Mouse (Mus musculus) activated CD4-positive, CD25-positive, alpha-beta regulatory T cell, adult 4 months (primary cell): Measurements from ENCODE around the gene Zmynd11. TPM values are rescaled to one million over a fixed set of nuclear protein-coding genes. Genes with fewer than 3 reads are reported as not detected.
"Not testable (repeated sequence)": the region's sequence is repeated elsewhere in the genome, so short reads cannot be mapped to it uniquely, and the experiment has no call there.

Experiments
- ATAC-seq: one replicate; pipeline ENCODE4 v1.8.0; 2017
- polyA plus RNA-seq, 2 experiments: library from polyadenylated mRNA; unstranded; fragments of 100-300 nt; shearing (Covaris generic); gene quantifications; one replicate each; pipeline ENCODE4 v1.2.1; 2017

Zmynd11 gene
- 10 to 100 TPM; 40.8 to 42.5 TPM for polyA plus RNA-seq

DNA sequence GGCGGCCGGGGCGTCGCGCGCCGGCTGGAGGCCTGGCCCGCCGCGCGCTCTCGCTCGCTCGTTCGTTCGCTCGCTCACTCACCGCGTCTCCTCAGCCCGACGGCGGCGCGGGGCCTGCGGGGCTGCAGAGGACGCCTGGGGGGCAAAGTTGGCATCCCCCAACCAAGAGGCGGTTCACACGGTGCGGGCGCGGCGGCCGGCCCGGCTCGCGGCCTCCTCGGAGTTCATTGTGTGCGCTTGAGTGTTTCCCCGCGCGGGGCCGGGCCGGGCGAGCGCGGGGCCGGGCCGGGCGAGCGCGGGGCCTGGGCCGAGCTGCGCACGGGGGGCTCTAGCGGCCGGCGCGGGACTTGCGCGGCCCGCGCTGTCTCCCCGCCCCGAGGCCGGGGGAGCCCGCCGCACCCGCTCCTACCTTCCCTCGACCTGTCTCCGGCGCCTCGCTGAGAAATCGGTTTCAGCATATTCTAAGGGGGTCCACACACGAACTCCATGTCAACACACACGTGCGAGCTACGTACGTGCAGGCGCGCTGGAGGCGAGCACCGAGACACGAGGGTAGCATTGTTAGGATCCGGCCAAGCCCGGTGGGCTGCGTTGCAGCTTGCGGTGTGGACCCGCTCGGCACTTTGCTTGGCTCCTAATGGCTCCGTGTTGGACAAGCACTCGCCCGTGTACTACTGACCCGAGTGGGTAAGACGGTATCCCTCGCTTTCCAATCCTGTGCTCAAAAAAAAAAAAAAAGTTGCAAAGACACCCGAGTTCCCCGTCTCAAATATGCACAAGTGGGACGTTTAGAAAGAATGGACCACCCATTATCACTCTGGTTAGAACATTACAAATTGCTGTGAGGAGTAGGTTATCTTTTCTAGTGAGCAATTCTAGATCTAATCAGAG is at the start of gene Zmynd11:
Gene Zmynd11 (minus strand): TSS at position 685 of the 891 bp plus-strand sequence.
- ATAC-seq, result peak; percentile 28

DNA sequence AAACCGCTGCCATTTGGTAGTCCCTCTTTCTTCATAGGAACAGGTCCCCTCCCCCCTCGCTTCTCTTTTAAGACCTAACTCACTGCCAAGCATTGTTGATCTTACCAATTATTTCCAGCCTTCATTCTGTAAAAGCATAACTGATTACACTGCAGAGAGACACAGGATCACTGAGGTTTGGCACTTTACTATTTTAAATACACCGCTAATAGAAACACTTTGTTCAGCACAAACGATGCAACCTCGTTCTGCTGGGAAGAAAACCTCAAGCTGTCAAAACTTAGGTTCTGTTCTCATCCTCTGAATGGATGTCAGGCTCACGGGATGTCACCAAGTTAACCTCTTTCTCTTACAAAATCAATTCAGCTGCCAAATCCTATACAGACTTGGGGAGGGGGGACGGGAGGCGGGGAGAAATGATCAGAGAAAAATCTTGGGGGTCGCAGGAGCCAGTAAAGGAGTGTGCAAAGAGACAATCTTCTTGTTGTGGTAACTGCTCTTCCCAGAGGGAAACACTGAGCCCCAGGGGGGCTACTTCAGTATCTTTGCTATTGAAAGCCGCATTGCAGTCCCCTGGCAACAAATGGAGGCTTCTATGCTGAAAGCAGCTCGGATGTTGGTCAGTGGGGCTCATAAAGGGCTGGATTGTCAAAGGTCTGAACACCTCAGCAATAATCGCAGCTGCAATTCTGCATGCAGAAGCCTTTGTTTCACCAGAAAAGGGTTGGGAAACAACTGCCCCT is 30.9 kb upstream of the Zmynd11 start:
- ATAC-seq, result no peak

DNA sequence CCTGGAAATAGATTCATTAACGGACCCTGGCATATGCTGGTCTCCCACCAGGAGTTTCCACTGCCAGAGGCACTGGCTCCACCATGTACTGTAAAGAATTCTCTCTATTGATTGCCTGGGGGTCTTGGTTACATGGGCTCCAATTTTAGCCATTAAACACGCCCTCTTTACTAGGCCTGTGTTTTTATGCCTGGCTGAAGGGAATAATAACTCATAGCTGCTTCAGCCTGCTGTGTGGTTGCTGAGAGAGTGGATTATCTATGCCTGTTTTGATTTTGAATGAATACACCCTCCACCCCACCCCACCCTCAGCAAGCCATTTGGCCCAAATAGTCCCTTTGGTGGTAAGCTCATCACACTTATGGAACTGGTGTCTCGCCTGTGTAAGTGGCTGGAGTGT is 20.9 kb upstream of the Zmynd11 start:
- ATAC-seq, result no peak

GRCm38 (mm10) chr13:9783717-9784116 is 18.6 kb upstream of the Zmynd11 start:
- no peak for ATAC-seq

GRCm38 (mm10) chr13:9775901-9776300 is 10.8 kb upstream of the Zmynd11 start:
- ATAC-seq, result peak; percentile 76

DNA sequence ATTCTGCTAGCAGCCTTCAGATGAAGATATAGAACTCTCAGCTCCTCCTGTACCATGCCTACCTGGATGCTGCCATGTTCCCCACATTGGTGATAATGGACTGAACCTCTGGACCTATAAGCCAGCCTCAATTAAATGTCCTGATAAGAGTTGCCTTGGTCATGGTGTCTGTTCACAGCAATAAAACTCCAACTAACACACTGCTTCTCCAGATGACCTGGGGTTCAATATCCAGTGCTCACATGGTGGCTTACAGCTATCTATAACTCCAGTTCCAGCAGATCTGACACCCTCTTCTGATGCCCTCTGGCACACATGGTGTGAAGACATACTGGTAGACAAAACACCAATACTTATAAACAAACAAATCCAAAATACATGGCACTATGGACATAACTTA is 8.9 kb upstream of the Zmynd11 start:
- no peak for ATAC-seq

DNA sequence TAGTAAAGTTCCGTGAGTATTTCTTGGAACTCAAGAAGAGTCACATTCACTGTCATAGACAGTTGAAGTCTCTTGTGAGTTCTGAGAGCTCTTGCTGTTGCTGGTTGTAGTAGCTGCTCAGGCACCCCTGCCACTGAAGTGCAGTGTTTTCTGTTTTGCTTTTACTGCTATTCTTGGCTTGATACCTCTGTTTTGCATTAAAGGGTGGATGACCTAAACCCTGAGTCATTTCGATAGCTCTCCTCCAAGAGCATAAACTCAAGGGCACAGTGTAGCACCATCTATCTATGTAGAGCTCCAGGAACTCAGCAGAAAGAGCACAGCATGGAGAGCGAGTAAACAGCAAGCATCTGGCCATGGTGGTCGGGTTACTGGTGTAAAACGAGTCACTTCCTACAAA is 2.1 kb upstream of the Zmynd11 start:
- no peak for ATAC-seq

GRCm38 (mm10) chr13:9766497-9766896 is 1.4 kb upstream of the Zmynd11 start:
- no peak for ATAC-seq

GRCm38 (mm10) chr13:9765537-9765851 is 364 bp upstream of the Zmynd11 start:
- no peak for ATAC-seq

DNA sequence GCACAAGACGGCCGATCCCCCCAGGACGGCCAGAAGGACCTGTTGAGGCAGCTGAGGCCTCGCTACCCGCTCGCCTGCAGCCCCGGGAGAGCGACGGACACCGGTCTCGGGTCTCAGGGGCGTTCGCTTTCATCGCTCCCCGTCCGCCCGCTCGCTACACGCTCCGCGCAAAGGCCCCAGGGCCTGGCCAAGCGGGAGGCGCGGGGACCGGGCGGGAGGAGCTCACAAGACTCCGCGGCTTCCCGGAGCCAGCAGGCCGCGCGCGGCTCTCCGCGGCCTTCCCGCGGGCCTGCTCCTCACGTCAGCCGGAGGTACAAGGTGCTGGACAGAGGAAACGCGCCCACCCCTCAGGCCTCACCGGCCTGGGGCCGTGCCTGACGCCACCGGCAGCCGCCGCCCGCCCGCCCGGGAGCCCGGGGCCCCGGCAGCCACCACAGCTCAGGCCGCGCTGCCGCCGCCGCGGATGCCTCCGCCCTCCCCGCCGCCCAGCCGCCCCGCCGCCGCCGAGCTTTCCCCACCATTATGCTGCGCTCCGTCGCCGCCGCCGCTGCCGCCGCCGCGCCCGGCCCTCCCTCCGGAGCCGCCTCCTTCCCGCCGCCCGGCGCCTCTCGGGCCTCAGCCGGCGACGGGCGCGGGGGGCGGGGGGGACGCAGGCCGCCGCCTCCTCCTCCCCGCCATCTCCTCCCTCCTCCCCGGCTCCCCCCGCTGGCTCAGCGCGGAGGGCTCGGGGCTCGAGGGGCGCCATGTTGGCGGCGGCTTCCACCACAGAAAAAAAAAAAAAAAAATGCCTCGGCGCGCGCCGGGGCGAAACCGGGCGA is 1.1 kb downstream of the Zmynd11 start:
- ATAC-seq, result peak; percentile 26

GRCm38 (mm10) chr13:9763100-9763827 is 1.9 kb downstream of the Zmynd11 start:
- peak; percentile 50 for ATAC-seq

GRCm38 (mm10) chr13:9760057-9760456 is 5.1 kb downstream of the Zmynd11 start:
- ATAC-seq, result peak; percentile 38

DNA sequence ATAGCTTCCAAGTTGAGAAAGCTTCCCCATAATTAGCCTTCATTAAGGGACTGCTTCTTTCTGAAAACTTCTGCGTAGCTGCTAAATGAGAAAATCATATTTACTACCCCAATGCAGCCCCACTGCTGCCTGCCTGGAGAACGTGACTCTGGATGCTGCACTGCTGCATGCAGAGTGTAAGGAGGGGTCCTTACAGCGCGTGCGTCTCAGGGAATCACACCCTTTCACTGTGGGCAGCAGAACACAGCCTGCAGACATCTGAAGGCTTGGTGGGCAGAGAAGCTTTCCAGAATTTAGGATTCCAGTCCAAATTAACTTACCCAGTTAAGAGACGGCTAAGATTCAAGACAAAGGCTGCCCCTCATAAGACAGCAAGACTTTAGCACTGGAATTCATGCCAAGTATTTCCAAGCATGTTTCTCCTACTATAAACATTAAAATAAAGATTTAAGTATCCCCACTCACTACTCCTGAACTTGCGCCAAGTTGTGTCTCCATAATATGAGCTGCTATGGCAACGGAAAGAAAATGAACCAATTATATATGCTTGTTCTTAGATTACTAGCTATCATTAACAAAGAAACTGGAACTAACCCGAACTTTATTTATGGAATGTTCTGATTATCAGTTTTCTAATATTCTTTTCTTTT is 7.2 kb downstream of the Zmynd11 start:
- no peak for ATAC-seq

- no peak for ATAC-seq
Observed at GRCm38 (mm10) chr13:9753706-9754105, 11.4 kb downstream of the Zmynd11 start.

- no peak for ATAC-seq
Observed at GRCm38 (mm10) chr13:9750320-9750719, 14.8 kb downstream of the Zmynd11 start.

DNA sequence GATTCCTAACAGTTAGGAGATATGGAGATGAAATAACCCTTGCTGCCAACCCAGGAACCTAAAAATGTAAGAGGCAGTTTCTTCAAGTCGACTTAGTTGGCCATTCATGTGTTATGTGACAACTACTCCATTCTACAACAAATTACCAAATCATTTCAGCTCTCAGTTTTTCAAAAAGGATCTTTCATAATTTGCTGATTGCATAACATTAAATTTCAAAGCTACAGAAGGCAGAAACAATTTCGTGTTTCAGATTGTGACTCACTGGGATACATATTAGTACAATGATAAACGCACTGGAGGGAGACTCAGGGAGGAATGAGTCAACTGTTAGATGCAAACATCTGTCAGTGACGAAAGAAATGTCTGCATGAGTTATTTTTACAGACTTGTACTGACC is 15.3 kb downstream of the Zmynd11 start:
- no peak for ATAC-seq

- ATAC-seq, result no peak
Observed at GRCm38 (mm10) chr13:9738190-9738589, 26.9 kb downstream of the Zmynd11 start.

- no peak for ATAC-seq
Observed at GRCm38 (mm10) chr13:9737024-9737423, 28.1 kb downstream of the Zmynd11 start.

DNA sequence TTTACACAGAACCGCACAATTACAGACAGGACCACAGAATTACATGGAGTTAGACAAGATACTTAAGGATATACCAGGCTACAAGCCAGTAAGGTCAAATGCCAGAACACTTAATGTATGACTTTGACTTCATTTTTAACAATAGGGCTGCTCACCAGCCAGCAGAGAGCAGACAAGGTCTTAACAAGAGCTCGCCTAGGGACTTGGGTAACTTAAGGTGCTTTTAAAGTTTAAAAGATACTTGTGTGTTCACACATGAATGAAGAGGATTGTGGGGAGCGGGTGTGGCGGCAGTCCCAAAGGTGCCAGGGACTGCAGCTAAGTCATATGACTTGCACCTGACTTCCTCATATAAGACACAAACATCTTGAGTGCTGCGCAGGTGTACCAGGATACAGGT is 32.9 kb downstream of the Zmynd11 start:
- ATAC-seq, result not testable (repeated sequence)

GRCm38 (mm10) chr13:9729073-9729472 is 36.1 kb downstream of the Zmynd11 start:
- no peak for ATAC-seq

DNA sequence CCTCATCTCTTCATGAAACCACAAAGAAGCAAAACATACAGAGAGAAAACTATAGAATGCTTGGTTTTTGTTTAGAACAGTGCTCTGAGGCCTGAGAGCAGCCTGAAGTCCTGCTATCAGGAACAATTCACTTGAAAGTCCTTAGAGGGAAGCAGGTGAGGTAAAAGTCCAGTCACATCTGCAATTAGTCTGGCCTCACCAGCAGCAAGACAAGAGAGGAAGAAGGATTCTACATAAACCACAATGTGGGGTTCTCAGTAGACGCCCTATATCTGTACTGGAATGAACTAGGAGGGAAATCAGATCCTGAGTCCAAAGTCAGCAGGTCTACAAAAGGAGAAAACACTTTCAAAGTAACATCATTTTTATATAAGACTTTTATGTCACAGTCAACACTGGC is 49.9 kb downstream of the Zmynd11 start:
- no peak for ATAC-seq
